ENCODE assay signal across 11 mouse cellular contexts in genomic region chr1:62720727-62721705, GRCm38 (mm10). TPM values are rescaled to one million over a fixed set of nuclear protein-coding genes. Genes with fewer than 3 reads are reported as not detected.
A peak's percentile ranks its signal among the peaks of the same experiment; 100 is the strongest.
DNase-seq lines count a peak whose midpoint lies in the region; ATAC-seq and TF ChIP-seq lines count a peak whose summit lies in the region.
"Had no signal": no experiment of that assay in that cellular context is flagged by ENCODE, and none has a peak within 500 bp of the region (broad histone marks: within the 10 kb centered on the region; RNA-seq: fewer than 3 reads in every experiment).

No protein-coding gene starts in this region.

- 67% methylated on average over 13 of the region's 13 CpGs for WGBS in kidney, embryonic 16.5 days
- WGBS in forebrain, embryonic 14.5 days, result 40% methylated on average over 13 of the region's 13 CpGs

- peaks cover 5% of the 10 kb centered on the region; the same call in 1 of the 2 replicates for H3K36me3 ChIP-seq in kidney, embryonic 16.5 days (ENCODE audit: insufficient read depth, low read length)
- H3K36me3 ChIP-seq in C2C12 (ENCODE audit: control insufficient read depth, insufficient read depth), result peaks cover 50% of the 10 kb centered on the region
- H3K36me3 ChIP-seq in forebrain, embryonic 14.5 days (ENCODE audit: control insufficient read depth, insufficient read depth, low read length), result peaks cover 17% of the 10 kb centered on the region

- H3ac ChIP-seq in C2C12 (ENCODE audit: control insufficient read depth, insufficient read length, low read depth), result peak overlapping the region; percentile 5

- H3K27me3 ChIP-seq in kidney, embryonic 16.5 days (ENCODE audit: insufficient read depth, low read length), result peaks cover 21% of the 10 kb centered on the region; the same call in 1 of the 2 replicates
- H3K27me3 ChIP-seq in C2C12 (ENCODE audit: control insufficient read depth, insufficient read depth, insufficient read length), result no peaks in the 10 kb centered on the region
- no peaks in the 10 kb centered on the region for H3K27me3 ChIP-seq in forebrain, embryonic 14.5 days (replicated peaks; ENCODE audit: control insufficient read depth, insufficient read depth, low read length)

- no peak overlapping the region for H3K4me3 ChIP-seq in kidney, embryonic 16.5 days (ENCODE audit: low read length)
- no peak overlapping the region for H3K4me3 ChIP-seq in C2C12 (ENCODE audit: insufficient read depth, poor library complexity, severe bottlenecking)
- peak overlapping the region; percentile 3; the same call in 1 of the 2 replicates for H3K4me3 ChIP-seq in brown adipose tissue, adult 24 weeks (ENCODE audit: insufficient read depth, low read depth, low read length)
- no peak overlapping the region for H3K4me3 ChIP-seq in forebrain, embryonic 14.5 days (ENCODE audit: low read depth, low read length)

- H3K79me2 ChIP-seq in C2C12 (ENCODE audit: control insufficient read depth, insufficient read depth), result peaks cover 63% of the 10 kb centered on the region

- peak overlapping the region; percentile 16; the same call in 1 of the 2 replicates for H3K27ac ChIP-seq in kidney, embryonic 16.5 days (ENCODE audit: low read length)
- peak overlapping the region; percentile 81 for H3K27ac ChIP-seq in brown adipose tissue, adult 24 weeks (replicated peaks; ENCODE audit: low read depth, low read length)
- H3K27ac ChIP-seq in forebrain, embryonic 14.5 days (ENCODE audit: low read depth, low read length), result no peak overlapping the region

- H3K9ac ChIP-seq in kidney, embryonic 16.5 days (replicated peaks; ENCODE audit: low read length), result no peak overlapping the region
- H3K9ac ChIP-seq in forebrain, embryonic 14.5 days (ENCODE audit: low read length), result no peak overlapping the region
- H3K9ac ChIP-seq: forebrain, postnatal 0 days had no signal

- H3K4me1 ChIP-seq in kidney, embryonic 16.5 days (ENCODE audit: insufficient read depth, low read length), result peaks cover 14% of the 10 kb centered on the region
- peaks cover 60% of the 10 kb centered on the region for H3K4me1 ChIP-seq in brown adipose tissue, adult 24 weeks (ENCODE audit: control insufficient read depth, insufficient read depth, insufficient read length, low read length)
- H3K4me1 ChIP-seq in forebrain, embryonic 14.5 days (ENCODE audit: control insufficient read depth, insufficient read depth, low read length), result peaks cover 16% of the 10 kb centered on the region

- no peak for TF ChIP-seq CTCF in C2C12 (IDR thresholded peaks at IDR 0.05; ENCODE audit: control insufficient read depth, insufficient read depth, insufficient read length)

- peaks cover 23% of the 10 kb centered on the region for H3K79me3 ChIP-seq in C2C12 (ENCODE audit: low read depth)

- no peak for ATAC-seq in kidney, embryonic 16.5 days (ENCODE audit: low FRiP score, low TSS enrichment)
- ATAC-seq in megakaryocyte, adult 5-6 weeks (ENCODE audit: poor library complexity, severe bottlenecking), result peak; percentile 64
- no peak for ATAC-seq in forebrain, embryonic 14.5 days
- ATAC-seq: forebrain, postnatal 0 days had no signal

- no peak overlapping the region for H3K4me2 ChIP-seq in kidney, embryonic 16.5 days (replicated peaks; ENCODE audit: low read depth, low read length)
- no peak overlapping the region for H3K4me2 ChIP-seq in forebrain, embryonic 14.5 days (ENCODE audit: low read length)

- DNase-seq in kidney, postnatal 4 days, result no peak
- DNase-seq in urinary bladder, adult 18-20 months (ENCODE audit: low spot score in 2 of 2), result no peak
- no peak for DNase-seq in forebrain, embryonic 14.5 days (ENCODE audit: low spot score)
- DNase-seq: forebrain, postnatal 0 days; lung, postnatal 14 days; right cerebral cortex, postnatal 25 days; thymus, postnatal 25 days had no signal

- H3K9me3 ChIP-seq in kidney, embryonic 16.5 days (ENCODE audit: low read length), result no peaks in the 10 kb centered on the region
- H3K9me3 ChIP-seq in forebrain, embryonic 14.5 days (replicated peaks; ENCODE audit: control insufficient read depth, low read length), result no peaks in the 10 kb centered on the region

TF ChIP-seq in C2C12, 6 proteins besides CTCF, POLR2A, EP300 and RAD21:
- no peak for TF ChIP-seq CEBPB (IDR thresholded peaks at IDR 0.05; ENCODE audit: low read depth)
- no peak for TF ChIP-seq FOSL1 (IDR thresholded peaks at IDR 0.05; ENCODE audit: insufficient read depth, low read length, poor library complexity, severe bottlenecking)
- TF ChIP-seq MAX (IDR thresholded peaks at IDR 0.05), result no peak
- TF ChIP-seq USF1 (IDR thresholded peaks at IDR 0.05; ENCODE audit: low read depth), result no peak
- no peak for TF ChIP-seq MYOG (IDR thresholded peaks at IDR 0.05; ENCODE audit: control insufficient read depth, extremely low read depth, insufficient read length)
- TF ChIP-seq MYOD1 (IDR thresholded peaks at IDR 0.05; ENCODE audit: control insufficient read depth, insufficient read length, low read depth), result no peak

RNA-seq across cellular contexts. Expression of gene Nrp2, which starts 17.9 kb away (rescaled TPM):
- polyA plus RNA-seq in kidney, embryonic 16.5 days (2015; fragmentation: Nextera tagmentation; extraction: Ambion mirVana), result 10.2 and 11.2 TPM in 2 replicates
- polyA plus RNA-seq in C2C12 (2012; fragmentation: generic; extraction: Trizol), result 16.8 TPM
- 40.3 and 43.2 TPM in 2 replicates for polyA plus RNA-seq in brown adipose tissue, adult 24 weeks (2012; ENCODE audit: insufficient read depth, insufficient read length, missing spikeins)
- total RNA-seq in megakaryocyte, adult 5-6 weeks (2015), result 3.5 and 3.9 TPM in 2 replicates
- total RNA-seq in megakaryocyte, adult 5-6 weeks (2017), result 5.9 and 6.5 TPM in 2 replicates
- polyA plus RNA-seq in forebrain, embryonic 14.5 days (2014; fragmentation: Nextera tagmentation; extraction: Ambion mirVana), result 16.3 and 23.8 TPM in 2 replicates
